Mouse (Mus musculus) gastrocnemius, postnatal 36 days (tissue): Measurements from ENCODE around the gene Zfp503. TPM values are rescaled to one million over a fixed set of nuclear protein-coding genes. Genes with fewer than 3 reads are reported as not detected.
A peak's percentile ranks its signal among the peaks of the same experiment; 100 is the strongest.

Source experiments
- DNase-seq, 2 experiments: peaks; one replicate each; pipeline ENCODE4 v3.0.0; 2022
- intact Hi-C: fragments of 180-260 bp; cut with DNase I; formaldehyde crosslinking; loops from one replicate; pipeline ENCODE4 v1.15.1; 2025
- total RNA-seq, 2 experiments: library from RNA; stranded (reverse); gene quantifications; 2 replicates each; pipeline ENCODE4 v1.2.3; 2021

Zfp503 gene
- total RNA-seq, 2 experiments from 2014 or later: 6.5 to 18.3 TPM

- DNase-seq: peak in 1 of 2 experiments; percentile 22
- intact Hi-C loops: loop anchor here (10.0 kb wide), 2 partner anchors 821 to 1421 kb away; no protein-coding TSS in a partner anchor
These were observed 6.0 kb downstream of the Zfp503 start for GRCm38 (mm10) chr14:21983311-21983949.

GRCm38 (mm10) chr14:21982592-21983310 lies 6.7 kb downstream of the Zfp503 start:
- peak; percentile 34 to 65 for DNase-seq
- intact Hi-C loops: loop anchor here (10.0 kb wide), 2 partner anchors 822 to 1422 kb away; no protein-coding TSS in a partner anchor

GRCm38 (mm10) chr14:21982096-21982591 lies 7.3 kb downstream of the Zfp503 start:
- peak in 1 of 2 experiments; percentile 22 for DNase-seq
- intact Hi-C loops: loop anchor here (10.0 kb wide), 2 partner anchors 823 to 1423 kb away; no protein-coding TSS in a partner anchor

- DNase-seq: peak; percentile 75 to 81
- intact Hi-C loops: loop anchor here (10.0 kb wide), 2 partner anchors 823 to 1423 kb away; no protein-coding TSS in a partner anchor
These were observed 7.9 kb downstream of the Zfp503 start for GRCm38 (mm10) chr14:21981462-21981861.

GRCm38 (mm10) chr14:21968978-21969377 lies 20.4 kb downstream of the Zfp503 start:
- intact Hi-C loops: loop anchor here (5.0 kb wide), 1 partner anchor 1078 kb away; no protein-coding TSS in a partner anchor
- peak; percentile 66 to 70 for DNase-seq

- intact Hi-C loops: loop anchor here (5.0 kb wide), 1 partner anchor 1080 kb away; no protein-coding TSS in a partner anchor
- DNase-seq: no peak
These were observed 21.9 kb downstream of the Zfp503 start for GRCm38 (mm10) chr14:21967375-21968010.

- no peak for DNase-seq
- intact Hi-C loops: loop anchor here (5.0 kb wide), 1 partner anchor 1081 kb away; no protein-coding TSS in a partner anchor
These were observed 23.1 kb downstream of the Zfp503 start for GRCm38 (mm10) chr14:21966276-21966675.

GRCm38 (mm10) chr14:21962381-21963050 lies 26.9 kb downstream of the Zfp503 start:
- intact Hi-C loops: no loop called here
- no peak for DNase-seq

- no peak for DNase-seq
- intact Hi-C loops: no loop called here
These were observed 30.2 kb downstream of the Zfp503 start for GRCm38 (mm10) chr14:21959243-21959642.

- no peak for DNase-seq
- intact Hi-C loops: no loop called here
These were observed 30.8 kb downstream of the Zfp503 start for GRCm38 (mm10) chr14:21958643-21959042.

- no peak for DNase-seq
- intact Hi-C loops: no loop called here
These were observed 36.9 kb downstream of the Zfp503 start for GRCm38 (mm10) chr14:21952541-21952940.

- intact Hi-C loops: no loop called here
These were observed 37.4 kb downstream of the Zfp503 start for GRCm38 (mm10) chr14:21951896-21952523.

GRCm38 (mm10) chr14:21944946-21945345 lies 44.5 kb downstream of the Zfp503 start:
- intact Hi-C loops: no loop called here
- no peak for DNase-seq

More at GRCm38 (mm10) chr14:21951896-21952523, 37.4 kb downstream of the Zfp503 start:
- DNase-seq: no peak

- no peak for DNase-seq
- intact Hi-C loops: no loop called here
These were observed 47.8 kb downstream of the Zfp503 start for GRCm38 (mm10) chr14:21941581-21941980.

- intact Hi-C loops: no loop called here
- no peak for DNase-seq
These were observed 52.3 kb downstream of the Zfp503 start for GRCm38 (mm10) chr14:21937116-21937515.

GRCm38 (mm10) chr14:21936102-21936630 lies 53.2 kb downstream of the Zfp503 start:
- intact Hi-C loops: no loop called here
- no peak for DNase-seq
